Mouse (Mus musculus) embryonic fibroblast, embryonic 13.5 days (primary cell): ENCODE data around the gene Kalrn.

Experiments
- CTCF ChIP-seq: IDR thresholded peaks from 2 replicates; pipeline ENCODE4 v1.5.1; 2011; ENCODE audit warnings: mild to moderate bottlenecking, control low read depth, low read length, moderate library complexity, borderline replicate concordance; ENCODE audit not compliant: insufficient read depth
- POLR2A ChIP-seq: IDR thresholded peaks from 2 replicates; pipeline ENCODE4 v1.6.1; 2011; ENCODE audit warnings: low read depth, mild to moderate bottlenecking, control low read depth, low read length, moderate library complexity

DNA sequence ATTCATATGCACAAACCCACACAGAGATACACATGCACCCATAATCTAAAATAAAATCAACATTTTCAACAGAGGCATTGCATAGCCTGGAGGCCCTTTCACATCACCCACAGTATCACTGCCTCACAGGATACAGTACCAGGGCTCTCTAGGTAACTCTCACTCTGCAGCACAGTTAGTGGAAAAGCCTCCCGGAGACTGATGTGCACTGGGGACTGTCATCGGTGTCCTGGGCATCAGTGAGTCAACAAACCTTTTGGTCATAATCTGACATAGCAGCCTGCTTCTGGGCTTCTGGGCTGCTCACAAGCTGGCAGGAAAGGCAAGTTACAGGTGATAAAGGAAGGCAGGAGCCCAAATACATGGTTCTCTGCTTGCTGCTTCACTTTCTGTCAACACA lies 31.0 kb downstream of the Kalrn start:
- no peak for TF ChIP-seq CTCF
- no peak for TF ChIP-seq POLR2A
